Mouse (Mus musculus) heart, embryonic 14.5 days (tissue): ENCODE data around the gene Ston1. TPM values are rescaled to one million over a fixed set of nuclear protein-coding genes. Genes with fewer than 3 reads are reported as not detected.

Experiments used
- ATAC-seq: fragments of 200-750 bp; cut with Nextera tagmentation; 2 replicates; pipeline ENCODE4 v1.8.0; 2017; ENCODE audit warnings: low read depth, moderate TSS enrichment; ENCODE audit not compliant: insufficient number of reproducible peaks, insufficient read depth, low FRiP score
- H3K27ac ChIP-seq, 2 experiments: fragments of 200-500 bp in 1 of 2; fragments of 300-500 bp in 1 of 2; sonication (generic) in 1 of 2; replicated peaks in 1 of 2; 2 replicates each; pipeline ENCODE4 v1.5.1; 2012 to 2014; ENCODE audit warnings: low read depth in 2 of 2, low read length in 2 of 2, control low read depth in 1 of 2, mild to moderate bottlenecking in 1 of 2, mixed read lengths in 1 of 2; ENCODE audit not compliant: control insufficient read depth in 1 of 2, insufficient read depth in 1 of 2
- H3K27me3 ChIP-seq: fragments of 300-500 bp; sonication (generic); 2 replicates; pipeline ENCODE4 v1.6.1; 2014; ENCODE audit warnings: mild to moderate bottlenecking, low read length, control low read depth; ENCODE audit not compliant: control insufficient read depth, insufficient read depth
- H3K36me3 ChIP-seq: fragments of 300-500 bp; sonication (generic); 2 replicates; pipeline ENCODE4 v1.6.1; 2014; ENCODE audit warnings: mild to moderate bottlenecking, control low read depth, low read length, mixed read lengths; ENCODE audit not compliant: control insufficient read depth, insufficient read depth
- H3K4me1 ChIP-seq, 2 experiments: fragments of 200-500 bp in 1 of 2; fragments of 300-500 bp in 1 of 2; sonication (generic) in 1 of 2; 2 replicates each; pipeline ENCODE4 v1.6.1; 2012 to 2014; ENCODE audit warnings: low read length in 2 of 2, control low read depth in 1 of 2, mixed read lengths in 1 of 2; ENCODE audit not compliant: control insufficient read depth in 2 of 2, insufficient read depth in 2 of 2
- H3K4me2 ChIP-seq: fragments of 300-500 bp; sonication (generic); 2 replicates; pipeline ENCODE4 v1.6.1; 2014; ENCODE audit warnings: mild to moderate bottlenecking, low read length
- H3K4me3 ChIP-seq, 2 experiments: fragments of 200-500 bp in 1 of 2; fragments of 300-500 bp in 1 of 2; sonication (generic) in 1 of 2; 2 replicates each; pipeline ENCODE4 v1.5.1; 2012 to 2014; ENCODE audit warnings: low read length in 2 of 2, mild to moderate bottlenecking in 2 of 2, control low read depth in 1 of 2, low read depth in 1 of 2, moderate library complexity in 1 of 2; ENCODE audit not compliant: control insufficient read depth in 1 of 2, insufficient read depth in 1 of 2
- H3K9ac ChIP-seq: fragments of 300-500 bp; sonication (generic); 2 replicates; pipeline ENCODE4 v1.6.1; 2014; ENCODE audit warnings: mild to moderate bottlenecking, low read length
- H3K9me3 ChIP-seq: fragments of 300-500 bp; sonication (generic); 2 replicates; pipeline ENCODE4 v1.6.1; 2016; ENCODE audit warnings: low read length, control low read depth; ENCODE audit not compliant: control insufficient read depth
- WGBS: fragments of 180-500 bp; shearing (Covaris S2); extraction: QIAGEN DNeasy Blood & Tissue Kit; methylation state at CpG from one replicate; pipeline ENCODE4 v1.1.7; 2014; 5-methylcytosine and 5-hydroxymethylcytosine counted together
- polyA plus RNA-seq: library from polyadenylated mRNA; unstranded; fragments of >200 nt; fragmentation: Nextera tagmentation; extraction: Ambion mirVana; gene quantifications from 2 replicates; pipeline ENCODE4 v1.2.1, GENCODE M21; 2014

The Ston1 gene
- 8.5 and 10.2 TPM in 2 replicates for polyA plus RNA-seq

DNA sequence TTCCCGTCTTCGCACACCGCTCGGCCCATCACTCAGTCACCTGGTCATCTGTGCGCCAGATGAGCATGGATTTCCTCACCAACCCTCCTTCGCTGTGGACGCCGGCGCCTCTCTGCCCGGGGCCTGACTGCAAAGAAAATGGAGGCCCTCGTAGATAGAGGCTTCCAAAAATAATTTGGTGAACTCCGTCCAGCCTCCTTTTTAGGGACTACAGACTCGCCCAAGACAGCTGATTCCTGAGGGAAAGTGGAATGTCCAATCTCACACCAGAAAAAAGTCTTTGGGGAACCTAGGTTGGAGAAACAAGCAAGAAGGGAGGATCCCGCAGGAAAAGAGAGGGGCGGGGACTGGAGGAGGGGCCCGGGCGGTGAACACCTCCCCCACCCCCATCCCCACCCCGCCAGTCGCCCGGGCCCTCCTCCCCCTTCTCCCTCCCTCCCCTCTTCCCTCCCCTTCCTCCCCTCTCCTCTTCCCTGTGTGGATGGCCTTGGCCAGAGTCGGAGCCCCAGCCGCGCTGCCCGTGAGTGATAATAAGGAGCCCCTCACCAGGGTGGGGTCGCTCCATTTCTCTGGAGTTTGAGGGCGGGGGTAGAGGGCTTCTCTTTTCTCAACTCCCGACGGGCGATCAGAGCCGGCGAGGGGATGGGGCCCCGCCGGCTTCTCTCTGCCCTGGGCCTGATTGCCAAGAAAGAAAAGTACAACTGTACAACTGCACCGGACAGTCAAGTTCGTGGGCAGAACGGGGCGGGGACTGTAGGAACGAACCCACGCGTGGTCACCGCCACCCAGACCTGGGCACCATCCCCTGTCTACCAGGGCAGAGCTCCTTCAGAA lies at the start of gene Ston1:
Gene Ston1, plus strand, starts transcription at position 463 of the 834 bp plus-strand sequence.
- H3K4me3 ChIP-seq = peak within 1 kb of the TSS; percentile 53 to 76
- H3K9me3 ChIP-seq = no peaks in the 10 kb centered on the region
- peaks cover 12 to 25% of the 10 kb centered on the region in 2 experiments for H3K4me1 ChIP-seq
- H3K27me3 ChIP-seq = no peaks in the 10 kb centered on the region
- no peaks in the 10 kb centered on the region for H3K36me3 ChIP-seq
- H3K9ac ChIP-seq = peak within 1 kb of the TSS; percentile 92
- ATAC-seq = peak; percentile 87
- peak within 1 kb of the TSS; percentile 93 to 95 for H3K27ac ChIP-seq
- under 1% methylated on average over 39 of the region's 41 CpGs for WGBS
- peak within 1 kb of the TSS; percentile 89 for H3K4me2 ChIP-seq

DNA sequence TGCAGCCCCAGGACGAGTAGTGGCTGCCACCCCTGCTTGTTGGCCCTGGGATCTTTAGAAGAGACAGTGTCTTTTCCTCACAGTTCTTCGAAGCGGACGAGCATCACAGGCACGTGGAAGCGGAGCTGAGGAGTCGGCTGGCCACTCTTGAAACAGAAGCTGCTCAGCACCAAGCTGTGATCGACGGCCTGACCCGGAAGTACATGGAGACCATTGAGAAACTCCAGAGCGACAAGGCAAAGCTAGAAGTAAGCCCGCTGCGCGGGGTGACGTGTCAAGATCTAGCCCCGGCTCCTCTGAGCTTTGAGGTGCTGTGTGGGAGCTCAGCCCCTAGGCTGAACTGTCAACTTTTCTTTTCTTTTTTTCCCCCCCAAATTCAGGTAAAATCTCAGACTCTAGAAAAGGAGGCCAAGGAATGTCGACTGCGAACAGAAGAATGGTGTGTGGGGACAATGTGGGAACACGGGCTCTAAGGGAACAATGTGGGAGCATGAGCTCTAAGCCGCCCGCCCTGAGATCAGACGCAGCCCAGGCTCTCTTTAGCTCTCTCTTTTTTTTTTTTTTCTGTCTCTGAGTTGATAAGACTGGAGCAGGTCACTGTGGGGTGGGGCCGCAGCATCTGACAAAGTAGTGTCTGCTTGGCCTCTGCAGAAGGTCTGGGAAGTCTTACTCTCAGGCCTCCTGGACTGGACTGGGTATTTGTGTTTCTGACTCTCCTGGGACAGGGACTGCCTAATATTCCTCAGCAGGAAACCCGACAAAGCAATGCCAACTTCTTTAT lies 47.9 kb upstream of the Ston1 start:
- H3K27ac ChIP-seq = no peak overlapping the region
- no peak overlapping the region for H3K4me3 ChIP-seq
- peaks cover 6 to 7% of the 10 kb centered on the region in 2 experiments; a peak in 2 of 4 replicates for H3K4me1 ChIP-seq
- no peak overlapping the region for H3K4me2 ChIP-seq
- H3K36me3 ChIP-seq = peaks cover 33% of the 10 kb centered on the region
- H3K9ac ChIP-seq = no peak overlapping the region
- no peak for ATAC-seq
- no peaks in the 10 kb centered on the region for H3K9me3 ChIP-seq
- no peaks in the 10 kb centered on the region for H3K27me3 ChIP-seq
- WGBS = 52% methylated on average over 24 of the region's 24 CpGs

DNA sequence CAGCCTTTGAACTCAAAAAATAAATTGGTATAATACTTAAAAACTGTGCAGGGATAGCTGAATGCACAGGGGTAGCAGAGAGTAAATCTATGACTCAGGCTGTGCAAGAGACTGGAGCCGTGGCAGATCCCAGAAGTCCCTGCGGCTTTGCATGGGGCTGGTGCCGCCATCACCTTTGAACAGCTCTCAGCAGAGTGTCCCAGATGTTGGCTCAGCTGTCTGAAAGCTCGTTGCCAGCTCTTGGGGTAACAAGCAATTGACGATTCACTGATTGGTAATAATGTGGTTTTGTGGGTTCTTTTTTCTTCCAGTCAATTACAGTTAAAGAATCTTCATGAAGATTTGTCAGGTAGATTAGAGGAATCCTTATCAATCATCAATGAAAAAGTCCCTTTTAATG lies 47.1 kb upstream of the Ston1 start:
- WGBS = 74% methylated on average over 5 of the region's 5 CpGs
- Histone ChIP-seq H3K27ac (no peak overlapping the region), H3K4me3 (no peak overlapping the region), H3K27me3 (no peaks in the 10 kb centered on the region), H3K4me2 (no peak overlapping the region), H3K9ac (no peak overlapping the region), H3K36me3 (peaks cover 39% of the 10 kb centered on the region), H3K4me1 (peaks cover 6 to 7% of the 10 kb centered on the region in 2 experiments; a peak in 2 of 4 replicates), H3K9me3 (no peaks in the 10 kb centered on the region)
- no peak for ATAC-seq

DNA sequence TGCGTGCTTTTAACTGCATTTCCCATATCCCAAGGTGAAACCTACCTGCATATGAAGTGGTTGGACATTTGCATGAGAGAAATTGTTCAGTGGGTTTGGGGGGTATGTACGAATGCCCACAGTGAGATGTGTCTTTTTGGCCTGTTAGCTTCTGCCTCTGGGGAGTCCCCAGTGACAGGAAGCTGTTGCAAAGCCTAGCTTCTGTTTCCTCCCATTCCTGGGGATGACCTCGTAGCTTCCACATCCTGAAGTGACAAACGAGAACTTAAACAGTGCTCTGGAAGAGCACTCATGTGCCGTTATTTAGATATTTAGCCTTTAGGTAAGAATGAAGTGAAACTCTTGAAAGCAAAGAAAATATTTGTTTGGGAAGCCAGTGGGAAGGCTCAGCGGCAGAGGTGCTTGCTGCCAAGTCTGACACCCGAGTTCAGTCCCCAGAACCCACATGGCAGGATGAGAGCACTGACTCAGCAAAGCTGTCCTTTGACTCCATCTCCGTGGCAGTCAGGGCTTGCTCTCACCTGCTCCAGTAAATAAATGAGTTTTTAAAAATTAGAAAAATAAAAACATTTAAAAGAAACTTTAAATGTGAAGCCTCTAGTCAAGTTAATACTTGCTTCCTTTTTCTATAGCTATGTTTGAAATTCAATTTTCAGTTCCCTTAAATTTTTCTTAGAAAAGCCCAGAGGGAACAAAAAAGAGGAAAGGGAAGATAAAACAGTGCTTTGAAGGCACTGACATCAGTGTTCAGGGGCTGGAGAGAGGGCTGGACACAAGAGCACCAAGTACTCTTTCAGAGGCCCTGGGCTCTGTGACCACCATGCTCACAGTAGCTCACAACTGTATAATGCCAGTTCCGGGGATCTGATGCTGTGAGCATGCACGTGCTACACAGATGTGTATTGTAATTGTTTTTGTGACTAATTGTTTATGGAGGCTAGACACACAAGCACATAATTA lies 46.2 kb upstream of the Ston1 start:
- H3K27ac ChIP-seq = no peak overlapping the region

DNA sequence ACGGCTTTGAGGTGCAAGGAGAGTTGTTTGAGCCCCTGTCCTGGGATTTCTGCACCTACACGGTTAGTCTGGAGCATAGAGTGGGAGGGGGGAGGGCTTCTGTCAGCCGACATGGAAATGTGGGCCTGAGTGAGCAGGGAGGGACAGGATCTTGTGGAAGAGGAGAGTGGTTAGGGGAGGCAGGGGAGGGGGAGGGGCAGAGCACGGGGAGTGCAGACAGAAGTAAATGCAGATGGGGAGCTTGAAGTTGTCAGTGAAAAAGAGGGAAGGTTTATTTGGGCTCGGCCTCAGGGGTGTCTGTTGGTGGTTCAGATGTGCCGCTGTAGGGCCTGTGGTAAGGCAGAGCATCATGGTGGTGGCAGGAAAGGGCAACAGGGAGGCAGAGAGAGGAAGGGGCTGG lies 44.9 kb upstream of the Ston1 start:
- no peak overlapping the region for H3K27ac ChIP-seq
- H3K4me2 ChIP-seq = no peak overlapping the region
- H3K9ac ChIP-seq = no peak overlapping the region
- H3K9me3 ChIP-seq = no peaks in the 10 kb centered on the region
- 31% methylated on average over 6 of the region's 6 CpGs for WGBS
- ATAC-seq = no peak
- H3K4me3 ChIP-seq = no peak overlapping the region
- peaks cover 6 to 7% of the 10 kb centered on the region in 2 experiments; a peak in 2 of 4 replicates for H3K4me1 ChIP-seq
- H3K27me3 ChIP-seq = no peaks in the 10 kb centered on the region
- H3K36me3 ChIP-seq = peaks cover 46% of the 10 kb centered on the region

More for the DNA sequence above, 46.2 kb upstream of the Ston1 start:
- no peaks in the 10 kb centered on the region for H3K9me3 ChIP-seq
- H3K4me2 ChIP-seq = no peak overlapping the region
- H3K4me1 ChIP-seq = peaks cover 6 to 7% of the 10 kb centered on the region in 2 experiments; a peak in 2 of 4 replicates
- 51% methylated on average over 10 of the region's 10 CpGs for WGBS
- H3K27me3 ChIP-seq = no peaks in the 10 kb centered on the region
- peaks cover 39% of the 10 kb centered on the region for H3K36me3 ChIP-seq
- no peak overlapping the region for H3K4me3 ChIP-seq
- no peak overlapping the region for H3K9ac ChIP-seq
- ATAC-seq = no peak

DNA sequence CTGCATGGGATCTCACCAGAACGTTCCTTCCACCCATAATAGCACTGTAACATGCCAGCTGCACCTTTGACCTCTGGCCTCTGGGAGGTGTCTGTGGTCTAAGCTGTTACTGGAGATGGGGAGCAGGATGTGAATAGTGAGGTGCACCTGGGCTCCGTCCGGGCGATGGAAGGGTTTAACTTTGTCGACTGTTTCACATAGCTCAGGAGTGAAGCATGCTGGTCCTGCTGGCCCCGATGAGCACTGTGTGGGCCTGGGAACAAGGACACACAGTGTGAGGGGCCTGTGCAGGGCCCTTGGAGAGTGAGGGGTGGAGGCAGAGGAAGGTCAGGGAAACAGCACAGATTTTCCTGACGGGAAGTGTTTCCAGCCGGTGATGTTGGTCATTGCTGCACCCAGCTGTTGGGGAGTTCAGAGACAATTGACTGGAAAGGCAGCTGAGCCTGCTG lies 44.5 kb upstream of the Ston1 start:
- no peak overlapping the region for H3K9ac ChIP-seq
- H3K4me1 ChIP-seq = peaks cover 6 to 7% of the 10 kb centered on the region in 2 experiments; a peak in 2 of 4 replicates
- H3K27me3 ChIP-seq = no peaks in the 10 kb centered on the region
- H3K36me3 ChIP-seq = peaks cover 41% of the 10 kb centered on the region
- no peak for ATAC-seq
- H3K4me2 ChIP-seq = no peak overlapping the region
- H3K9me3 ChIP-seq = no peaks in the 10 kb centered on the region
- no peak overlapping the region for H3K4me3 ChIP-seq
- no peak overlapping the region for H3K27ac ChIP-seq
- WGBS = 43% methylated on average over 8 of the region's 8 CpGs
